Mouse (Mus musculus) midbrain, postnatal 0 days (tissue): ENCODE results near the gene Cyth1. TPM values are rescaled to one million over a fixed set of nuclear protein-coding genes. Genes with fewer than 3 reads are reported as not detected.

Experiments
- ATAC-seq: fragments of 200-750 bp; cut with Nextera tagmentation; 2 replicates; pipeline ENCODE4 v1.8.0; 2017; ENCODE audit warnings: moderate number of reproducible peaks, mild to moderate bottlenecking, moderate TSS enrichment, moderate library complexity; ENCODE audit not compliant: low FRiP score
- DNase-seq: peaks from one replicate; pipeline ENCODE4 v3.0.0-alpha.2; 2015; ENCODE audit warnings: low spot score
- H3K27ac ChIP-seq: fragments of 300-500 bp; sonication (generic); 2 replicates; pipeline ENCODE4 v1.5.1; 2014; ENCODE audit warnings: low read depth, mild to moderate bottlenecking, low read length, mixed read lengths
- H3K27me3 ChIP-seq: fragments of 300-500 bp; sonication (generic); 2 replicates; pipeline ENCODE4 v1.6.1; 2014; ENCODE audit warnings: low read length, control low read depth, mixed read lengths; ENCODE audit not compliant: insufficient read depth
- H3K36me3 ChIP-seq: fragments of 300-500 bp; sonication (generic); 2 replicates; pipeline ENCODE4 v1.6.1; 2014; ENCODE audit warnings: low read length, control low read depth, mixed read lengths; ENCODE audit not compliant: insufficient read depth
- H3K4me1 ChIP-seq: fragments of 300-500 bp; sonication (generic); 2 replicates; pipeline ENCODE4 v1.6.1; 2014; ENCODE audit warnings: mild to moderate bottlenecking, control low read depth, antibody characterized with exemption, low read length, mixed read lengths; ENCODE audit not compliant: insufficient read depth
- H3K4me2 ChIP-seq: fragments of 300-500 bp; sonication (generic); 2 replicates; pipeline ENCODE4 v1.6.1; 2014; ENCODE audit warnings: low read depth, mild to moderate bottlenecking, low read length, mixed read lengths; ENCODE audit not compliant: poor library complexity, severe bottlenecking
- H3K4me3 ChIP-seq: fragments of 300-500 bp; sonication (generic); 2 replicates; pipeline ENCODE4 v1.5.1; 2014; ENCODE audit warnings: low read depth, mild to moderate bottlenecking, low read length, moderate library complexity
- H3K9ac ChIP-seq: fragments of 300-500 bp; sonication (generic); replicated peaks from 2 replicates; pipeline ENCODE4 v1.6.1; 2014; ENCODE audit warnings: mild to moderate bottlenecking, low read length, moderate library complexity, mixed read lengths; ENCODE audit not compliant: poor library complexity, severe bottlenecking
- H3K9me3 ChIP-seq: fragments of 300-500 bp; sonication (generic); 2 replicates; pipeline ENCODE4 v1.6.1; 2016; ENCODE audit warnings: low read length, control low read depth
- CTCF ChIP-seq: IDR thresholded peaks from 2 replicates; pipeline ENCODE4 v1.5.1; 2016; ENCODE audit warnings: antibody characterized with exemption, mild to moderate bottlenecking
- whole genome bisulfite sequencing: fragments of 180-500 bp; shearing (Covaris S2); extraction: QIAGEN DNeasy Blood & Tissue Kit; methylation state at CpG from one replicate; pipeline ENCODE4 v1.1.7; 2014; 5-methylcytosine and 5-hydroxymethylcytosine counted together
- polyA plus RNA-seq: library from polyadenylated mRNA; unstranded; fragments of >200 nt; fragmentation: Nextera tagmentation; extraction: Ambion mirVana; gene quantifications from 2 replicates; pipeline ENCODE4 v1.2.1, GENCODE M21; 2015
- total RNA-seq: library from RNA; depleted of rRNA; stranded (reverse); fragments of >200 nt; gene quantifications from 2 replicates; pipeline ENCODE4 v1.2.3, GENCODE M21; 2014

Cyth1 gene
- total and polyA plus RNA-seq, 2 experiments from 2014 or later, result 20.0 to 40.2 TPM

DNA sequence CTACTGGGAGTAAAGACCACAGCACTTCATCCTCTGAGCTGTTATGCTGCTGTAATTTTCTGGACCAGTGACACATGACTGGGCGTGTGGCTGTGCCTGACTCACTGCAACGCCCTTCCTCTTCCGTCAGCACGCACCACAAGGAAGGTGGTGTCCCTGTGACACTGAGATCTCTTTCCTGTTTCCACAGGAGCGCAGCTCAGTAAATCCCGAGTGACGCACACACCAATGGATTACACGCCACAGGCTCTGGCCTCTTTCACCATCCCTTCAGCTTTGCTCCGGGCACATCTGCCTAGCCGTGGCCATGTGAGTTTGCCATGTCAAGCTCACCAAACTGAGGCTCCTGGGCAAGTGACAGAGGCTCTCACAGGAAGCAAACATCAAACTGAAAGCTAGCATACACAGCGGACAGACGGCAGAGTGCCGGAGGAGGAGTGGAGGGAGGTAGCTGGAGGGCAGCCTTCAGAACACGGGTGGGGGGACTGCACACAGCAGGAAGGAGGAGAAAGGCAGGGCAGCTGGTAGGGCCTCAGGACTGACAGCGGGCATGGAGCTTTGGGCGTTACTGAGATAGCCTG is 102.5 kb downstream of the Cyth1 start:
- no peak overlapping the region for H3K27ac ChIP-seq
- no peak for DNase-seq
- TF ChIP-seq CTCF, result no peak
- no peak overlapping the region for H3K4me3 ChIP-seq
- 76% methylated on average over 16 of the region's 16 CpGs for WGBS
- H3K36me3 ChIP-seq, result no peaks in the 10 kb centered on the region
- no peaks in the 10 kb centered on the region for H3K27me3 ChIP-seq
- no peak for ATAC-seq
- no peak overlapping the region for H3K9ac ChIP-seq
- H3K9me3 ChIP-seq, result no peaks in the 10 kb centered on the region
- H3K4me2 ChIP-seq, result no peak overlapping the region
- H3K4me1 ChIP-seq, result no peaks in the 10 kb centered on the region

DNA sequence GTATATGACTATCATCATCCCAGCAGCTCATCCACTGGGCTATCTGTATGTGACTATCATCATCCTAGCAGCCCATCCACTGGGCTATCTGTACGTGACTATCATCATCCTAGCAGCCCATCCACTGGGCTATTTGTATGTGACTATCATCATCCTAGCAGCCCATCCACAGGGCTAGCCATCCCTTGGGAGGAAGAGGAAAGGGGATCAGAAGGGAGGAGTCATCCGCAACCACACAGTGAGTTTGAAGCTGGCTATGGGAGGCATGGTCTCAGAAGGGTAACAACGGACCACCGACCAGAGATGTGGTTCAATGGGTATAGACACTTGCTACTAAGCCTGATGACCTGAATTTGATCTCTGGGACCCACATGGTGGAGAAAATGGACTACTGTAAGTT is 103.3 kb downstream of the Cyth1 start:
- WGBS, result 95% methylated on average over 4 of the region's 4 CpGs
- no peak overlapping the region for H3K4me3 ChIP-seq
- H3K27me3 ChIP-seq, result no peaks in the 10 kb centered on the region

DNA sequence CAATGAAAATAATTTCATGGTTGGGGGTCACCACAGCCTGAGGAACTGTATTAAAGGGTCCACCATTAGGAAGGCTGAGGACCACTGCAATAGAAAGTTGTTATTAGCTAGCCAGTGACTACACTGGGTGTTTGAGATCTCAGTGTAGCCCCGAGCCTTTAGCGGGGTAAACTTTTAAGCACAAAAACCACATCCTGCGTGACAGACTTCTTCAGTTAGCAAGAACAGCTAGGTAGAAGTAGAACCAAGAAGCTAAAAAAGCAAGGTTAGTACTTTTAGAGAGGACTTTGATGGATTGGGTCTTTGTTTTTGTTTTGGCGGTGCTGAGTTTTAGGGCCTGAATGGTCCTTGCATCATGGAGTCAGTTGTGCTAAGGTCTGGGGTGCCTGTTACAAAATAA is 104.7 kb downstream of the Cyth1 start:
- DNase-seq (no peak), ATAC-seq (no peak)
- H3K27ac ChIP-seq, result no peak overlapping the region
- TF ChIP-seq CTCF, result no peak
- H3K9me3 ChIP-seq, result no peaks in the 10 kb centered on the region
- no peak overlapping the region for H3K4me3 ChIP-seq
- no peak overlapping the region for H3K4me2 ChIP-seq
- H3K27me3 ChIP-seq, result no peaks in the 10 kb centered on the region
- H3K36me3 ChIP-seq, result no peaks in the 10 kb centered on the region
- H3K9ac ChIP-seq, result no peak overlapping the region
- 98% methylated on average over 4 of the region's 4 CpGs for WGBS
- no peaks in the 10 kb centered on the region for H3K4me1 ChIP-seq

More for the DNA sequence above, 103.3 kb downstream of the Cyth1 start:
- H3K9me3 ChIP-seq, result no peaks in the 10 kb centered on the region
- H3K36me3 ChIP-seq, result no peaks in the 10 kb centered on the region
- TF ChIP-seq CTCF, result no peak
- no peak overlapping the region for H3K9ac ChIP-seq
- no peaks in the 10 kb centered on the region for H3K4me1 ChIP-seq
- H3K27ac ChIP-seq, result no peak overlapping the region
- no peak for ATAC-seq
- no peak overlapping the region for H3K4me2 ChIP-seq
- no peak for DNase-seq

DNA sequence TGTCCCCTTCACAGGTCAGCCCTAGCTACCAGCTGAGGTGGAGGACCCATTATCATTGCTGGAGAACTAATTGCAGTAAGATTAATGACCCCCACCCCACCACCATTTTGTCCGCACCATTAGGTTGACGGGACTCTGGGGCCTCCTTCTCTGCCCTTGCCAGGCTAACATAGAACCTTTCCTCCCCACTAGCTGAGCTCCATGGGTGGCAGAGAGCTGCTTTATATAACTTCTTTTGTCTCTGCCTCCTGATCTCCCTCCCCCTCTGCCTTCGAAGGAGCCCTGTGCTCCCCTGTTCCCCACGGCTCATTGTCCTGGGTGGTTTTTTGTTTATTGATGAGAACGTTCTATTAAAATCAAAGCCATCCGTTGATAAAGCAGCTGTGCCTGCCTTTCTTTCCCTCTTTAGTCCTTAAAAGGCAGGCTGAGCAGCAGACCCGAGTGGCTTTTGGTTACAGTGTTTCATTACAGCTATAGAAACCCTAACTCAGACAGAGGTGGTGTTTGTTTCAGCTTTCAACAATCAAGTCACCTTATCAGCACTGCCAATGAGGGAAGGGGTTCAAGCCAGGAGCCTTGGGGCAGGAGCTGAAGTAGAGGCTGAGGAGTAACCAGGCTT is 105.7 kb downstream of the Cyth1 start:
- TF ChIP-seq CTCF, result no peak
- Histone ChIP-seq H3K36me3 (no peaks in the 10 kb centered on the region), H3K4me1 (no peaks in the 10 kb centered on the region), H3K9ac (no peak overlapping the region), H3K27me3 (no peaks in the 10 kb centered on the region), H3K4me2 (no peak overlapping the region), H3K9me3 (no peaks in the 10 kb centered on the region), H3K4me3 (no peak overlapping the region), H3K27ac (no peak overlapping the region)
- no peak for DNase-seq
- 19% methylated on average over 7 of the region's 7 CpGs for WGBS
- ATAC-seq, result no peak

DNA sequence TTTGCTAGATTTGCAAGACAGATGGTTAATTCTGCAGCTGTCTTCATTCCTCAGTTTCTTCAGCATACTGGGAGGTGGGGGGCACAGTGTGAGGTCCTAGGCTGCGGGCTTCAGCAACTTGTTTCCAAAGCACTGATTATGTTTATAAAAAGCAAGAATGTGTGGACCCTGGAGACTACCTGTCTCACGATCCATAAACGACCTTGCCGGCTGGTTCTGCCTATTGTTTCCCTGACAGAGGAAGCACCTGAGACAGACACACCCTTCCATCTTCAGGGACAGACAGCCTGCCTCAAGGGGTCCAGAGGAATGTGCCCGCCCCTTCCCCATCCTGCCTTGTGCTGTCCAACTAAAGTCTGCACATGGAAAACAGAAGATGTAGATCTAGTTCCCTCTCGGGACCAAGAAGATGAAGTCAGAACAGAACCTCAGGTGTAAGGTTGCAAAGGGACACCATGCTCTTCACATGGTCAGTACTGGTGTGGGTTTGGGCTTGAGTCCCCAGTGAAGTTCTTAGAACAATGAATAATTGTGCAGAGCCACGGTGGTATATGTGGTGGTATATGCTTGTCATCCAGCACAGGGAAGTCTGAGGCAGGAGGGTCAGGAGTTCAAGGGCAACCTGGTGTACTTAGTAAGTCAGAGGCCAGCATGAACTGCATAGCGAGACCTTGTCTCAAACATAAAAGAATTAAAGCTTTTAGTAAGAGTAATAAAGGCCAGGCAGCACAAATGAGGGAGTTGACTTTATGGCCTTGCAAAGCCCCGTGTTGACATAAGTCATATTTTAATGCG is 107.4 kb downstream of the Cyth1 start:
- no peak for DNase-seq
- Histone ChIP-seq H3K4me1 (no peaks in the 10 kb centered on the region), H3K4me3 (no peak overlapping the region), H3K27me3 (no peaks in the 10 kb centered on the region), H3K9ac (no peak overlapping the region), H3K27ac (no peak overlapping the region), H3K9me3 (no peaks in the 10 kb centered on the region), H3K4me2 (no peak overlapping the region), H3K36me3 (no peaks in the 10 kb centered on the region)
- TF ChIP-seq CTCF, result no peak
- WGBS, result 80% methylated on average over 10 of the region's 10 CpGs
- ATAC-seq, result no peak

DNA sequence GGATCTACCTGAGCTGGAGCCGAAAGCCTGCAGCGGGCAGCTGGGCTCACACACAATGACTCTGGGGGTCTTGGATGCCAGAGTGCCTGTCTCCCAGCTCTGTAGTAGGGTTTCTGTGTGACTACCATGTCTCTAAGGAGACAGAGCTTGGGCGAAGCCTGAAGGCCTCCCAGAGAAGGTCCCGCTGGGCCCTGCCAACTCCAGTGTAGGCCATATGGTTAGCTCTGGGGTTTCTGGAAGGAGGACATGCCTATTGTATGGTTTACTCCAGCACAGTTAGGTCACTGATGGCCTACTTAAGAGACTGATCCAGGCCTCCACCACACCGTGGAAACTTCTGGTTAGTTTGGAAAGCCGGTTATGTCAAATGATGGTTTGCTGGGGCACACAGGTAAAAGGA is 110.0 kb downstream of the Cyth1 start:
- ATAC-seq (no peak), DNase-seq (no peak)
- H3K4me3 ChIP-seq, result no peak overlapping the region
- no peak overlapping the region for H3K4me2 ChIP-seq
- H3K4me1 ChIP-seq, result no peaks in the 10 kb centered on the region
- no peaks in the 10 kb centered on the region for H3K9me3 ChIP-seq
- TF ChIP-seq CTCF, result no peak
- H3K27ac ChIP-seq, result no peak overlapping the region
- H3K36me3 ChIP-seq, result no peaks in the 10 kb centered on the region
- H3K27me3 ChIP-seq, result no peaks in the 10 kb centered on the region
- H3K9ac ChIP-seq, result no peak overlapping the region
- 97% methylated on average over 6 of the region's 6 CpGs for WGBS
